Mouse (Mus musculus): ENCODE measurements around the gene 4930433I11Rik. TPM values are rescaled to one million over a fixed set of nuclear protein-coding genes. Genes with fewer than 3 reads are reported as not detected.

4930433I11Rik gene
- not detected for polyA plus RNA-seq (2014; fragmentation: Illumina TruSeq; extraction: RNeasy Lipid Tissue Mini Kit (QIAGEN cat#74804))

GRCm38 (mm10) chr7:40987243-40987642 is at the start of gene 4930433I11Rik:
Gene 4930433I11Rik, plus strand, starts transcription at chr7:40987543.

GRCm38 (mm10) chr7:41032419-41032818 is 45.1 kb downstream of the 4930433I11Rik start, which contains the start of gene Gm4884:
Gene Gm4884, plus strand, starts transcription at chr7:41032719.

Other genes with a start within 250 kb of the 4930433I11Rik start
- gene Vstm2b, start 89.2 kb upstream of the 4930433I11Rik start, polyA plus RNA-seq (2014; fragmentation: Illumina TruSeq; extraction: RNeasy Lipid Tissue Mini Kit (QIAGEN cat#74804)): 1.6 TPM
- not detected for gene Gm4884, start 45.2 kb downstream of the 4930433I11Rik start, polyA plus RNA-seq (2014; fragmentation: Illumina TruSeq; extraction: RNeasy Lipid Tissue Mini Kit (QIAGEN cat#74804))
- gene Gm5592, start 166.3 kb downstream of the 4930433I11Rik start, polyA plus RNA-seq (2014; fragmentation: Illumina TruSeq; extraction: RNeasy Lipid Tissue Mini Kit (QIAGEN cat#74804)): not detected

All from ovary, adult 10 weeks (tissue).